In genomic region chr16:60239356-60240190, GRCm38 (mm10) we compare ENCODE assay signal across 28 mouse cellular contexts.
A peak's percentile ranks its signal among the peaks of the same experiment; 100 is the strongest.
DNase-seq lines count a peak whose midpoint lies in the region; ATAC-seq lines count a peak whose summit lies in the region.
"Had no signal": no experiment of that assay in that cellular context is flagged by ENCODE, and none has a peak within 500 bp of the region (broad histone marks: within the 10 kb centered on the region; RNA-seq: fewer than 3 reads in every experiment).

No protein-coding gene starts in this region.

- H3K9ac ChIP-seq in forebrain, embryonic 16.5 days (replicated peaks; ENCODE audit: low read depth, low read length): no peak overlapping the region
- H3K9ac ChIP-seq in forebrain, embryonic 11.5 days (ENCODE audit: low read length): no peak overlapping the region
- H3K9ac ChIP-seq in neural tube, embryonic 11.5 days (ENCODE audit: low read length): no peak overlapping the region
- no peak overlapping the region for H3K9ac ChIP-seq in neural tube, embryonic 12.5 days
- H3K9ac ChIP-seq: embryonic facial prominence, embryonic 13.5 days; forebrain, embryonic 13.5 days; heart, embryonic 12.5 days; limb, embryonic 12.5 days; liver, postnatal 0 days; midbrain, embryonic 12.5 days had no signal

- peak; percentile 49; the same call in 1 of the 2 replicates for ATAC-seq in forebrain, embryonic 16.5 days
- no peak for ATAC-seq in forebrain, embryonic 11.5 days (replicated peaks; ENCODE audit: low FRiP score)
- ATAC-seq in neural tube, embryonic 11.5 days (ENCODE audit: insufficient read depth, low FRiP score, low TSS enrichment): peak; percentile 59; the same call in 1 of the 2 replicates
- ATAC-seq in neural tube, embryonic 12.5 days (ENCODE audit: low FRiP score, low read depth): peak; percentile 71
- ATAC-seq: forebrain, embryonic 13.5 days; liver, postnatal 0 days; lung, postnatal 0 days; Patski had no signal

- H3K4me1 ChIP-seq in forebrain, embryonic 16.5 days (replicated peaks; ENCODE audit: control insufficient read depth, insufficient read depth, low read length): no peaks in the 10 kb centered on the region
- no peaks in the 10 kb centered on the region for H3K4me1 ChIP-seq in forebrain, embryonic 11.5 days (replicated peaks; ENCODE audit: control insufficient read depth, insufficient read depth, low read length)
- H3K4me1 ChIP-seq in neural tube, embryonic 11.5 days (ENCODE audit: control insufficient read depth, insufficient read depth, low read length): no peaks in the 10 kb centered on the region
- H3K4me1 ChIP-seq in neural tube, embryonic 12.5 days: no peaks in the 10 kb centered on the region
- H3K4me1 ChIP-seq: embryonic facial prominence, embryonic 13.5 days; forebrain, embryonic 13.5 days; heart, embryonic 12.5 days; limb, embryonic 12.5 days; midbrain, embryonic 12.5 days had no signal

- no peak overlapping the region for H3K4me3 ChIP-seq in forebrain, embryonic 16.5 days (replicated peaks; ENCODE audit: low read length)
- no peak overlapping the region for H3K4me3 ChIP-seq in forebrain, embryonic 11.5 days (ENCODE audit: low read depth, low read length)
- no peak overlapping the region for H3K4me3 ChIP-seq in neural tube, embryonic 11.5 days (ENCODE audit: low read depth, low read length)
- H3K4me3 ChIP-seq in neural tube, embryonic 12.5 days: no peak overlapping the region
- H3K4me3 ChIP-seq: embryonic facial prominence, embryonic 13.5 days; erythroblast, embryonic 14.5 days; forebrain, embryonic 13.5 days; heart, embryonic 12.5 days; limb, embryonic 12.5 days; midbrain, embryonic 12.5 days had no signal

- no peak for DNase-seq in forebrain, embryonic 11.5 days (ENCODE audit: low spot score)
- DNase-seq in neural tube, embryonic 11.5 days (ENCODE audit: low spot score): no peak
- DNase-seq in neural tube, embryonic 10.5 days (ENCODE audit: extremely low spot score, low spot score): no peak
- DNase-seq in ovary, postnatal 36 days (ENCODE audit: low spot score): no peak
- DNase-seq in lung, postnatal 4 days: no peak
- DNase-seq: adrenal gland, adult 8-10 months; cerebellum, adult 18-20 months; cerebellum, postnatal 25 days; gastrocnemius, postnatal 25 days; heart, adult 18-20 months; heart, postnatal 10 days; kidney, adult 18-20 months; kidney, postnatal 4 days; liver, postnatal 0 days; thymus, adult 2 months; thymus, postnatal 4 days had no signal

- no peak overlapping the region for H3K4me2 ChIP-seq in forebrain, embryonic 16.5 days (ENCODE audit: low read length)
- H3K4me2 ChIP-seq in forebrain, embryonic 11.5 days (ENCODE audit: low read depth, low read length, severe bottlenecking): no peak overlapping the region
- H3K4me2 ChIP-seq in neural tube, embryonic 11.5 days (ENCODE audit: low read depth): no peak overlapping the region
- no peak overlapping the region for H3K4me2 ChIP-seq in neural tube, embryonic 12.5 days (replicated peaks)
- H3K4me2 ChIP-seq: embryonic facial prominence, embryonic 13.5 days; forebrain, embryonic 13.5 days; heart, embryonic 12.5 days; limb, embryonic 12.5 days; liver, embryonic 11.5 days; midbrain, embryonic 12.5 days had no signal

- no peak overlapping the region for H3K27ac ChIP-seq in forebrain, embryonic 16.5 days (ENCODE audit: low read length)
- no peak overlapping the region for H3K27ac ChIP-seq in forebrain, embryonic 11.5 days (ENCODE audit: low read depth, low read length)
- no peak overlapping the region for H3K27ac ChIP-seq in neural tube, embryonic 11.5 days (ENCODE audit: low read depth, low read length)
- H3K27ac ChIP-seq in neural tube, embryonic 12.5 days: no peak overlapping the region
- H3K27ac ChIP-seq: embryonic facial prominence, embryonic 13.5 days; forebrain, embryonic 13.5 days; limb, embryonic 12.5 days; midbrain, embryonic 12.5 days; stomach, postnatal 0 days had no signal

- H3K9me3 ChIP-seq in forebrain, embryonic 16.5 days (ENCODE audit: control insufficient read depth, low read length): no peaks in the 10 kb centered on the region
- no peaks in the 10 kb centered on the region for H3K9me3 ChIP-seq in forebrain, embryonic 11.5 days (ENCODE audit: control insufficient read depth, low read length)
- H3K9me3 ChIP-seq in neural tube, embryonic 11.5 days (ENCODE audit: control insufficient read depth, low read length): no peaks in the 10 kb centered on the region
- no peaks in the 10 kb centered on the region for H3K9me3 ChIP-seq in neural tube, embryonic 12.5 days
- H3K9me3 ChIP-seq: embryonic facial prominence, embryonic 13.5 days; forebrain, embryonic 13.5 days; heart, embryonic 12.5 days; limb, embryonic 12.5 days; midbrain, embryonic 12.5 days had no signal

- H3K27me3 ChIP-seq in forebrain, embryonic 16.5 days (replicated peaks; ENCODE audit: control insufficient read depth, insufficient read depth, low read length): no peaks in the 10 kb centered on the region
- no peaks in the 10 kb centered on the region for H3K27me3 ChIP-seq in forebrain, embryonic 11.5 days (ENCODE audit: control insufficient read depth, insufficient read depth, low read length)
- no peaks in the 10 kb centered on the region for H3K27me3 ChIP-seq in neural tube, embryonic 11.5 days (ENCODE audit: control insufficient read depth, insufficient read depth, low read length)
- no peaks in the 10 kb centered on the region for H3K27me3 ChIP-seq in neural tube, embryonic 12.5 days (replicated peaks)
- H3K27me3 ChIP-seq: embryonic facial prominence, embryonic 13.5 days; forebrain, embryonic 13.5 days; heart, embryonic 12.5 days; limb, embryonic 12.5 days; midbrain, embryonic 12.5 days; Patski had no signal

- 76% methylated on average over 2 of the region's 2 CpGs for WGBS in forebrain, embryonic 16.5 days
- 85% methylated on average over 2 of the region's 2 CpGs for WGBS in forebrain, embryonic 11.5 days
- WGBS in neural tube, embryonic 11.5 days: 76% methylated on average over 2 of the region's 2 CpGs
- 61% methylated on average over 2 of the region's 2 CpGs for WGBS in neural tube, embryonic 12.5 days

- no peaks in the 10 kb centered on the region for H3K36me3 ChIP-seq in forebrain, embryonic 16.5 days (ENCODE audit: control insufficient read depth, insufficient read depth)
- no peaks in the 10 kb centered on the region for H3K36me3 ChIP-seq in forebrain, embryonic 11.5 days (ENCODE audit: control insufficient read depth, insufficient read depth, low read length)
- H3K36me3 ChIP-seq in neural tube, embryonic 11.5 days (ENCODE audit: control insufficient read depth, insufficient read depth, low read length): no peaks in the 10 kb centered on the region
- no peaks in the 10 kb centered on the region for H3K36me3 ChIP-seq in neural tube, embryonic 12.5 days
- H3K36me3 ChIP-seq: embryonic facial prominence, embryonic 13.5 days; heart, embryonic 12.5 days; limb, embryonic 12.5 days; midbrain, embryonic 12.5 days had no signal
